Mouse (Mus musculus) CD8-positive naive resting alpha-beta T cell, adult 2 months (primary cell): ENCODE results near the gene Cd28.

ENCODE experiments used
- DNase-seq, 2 experiments: peaks; one replicate each; pipeline ENCODE4 v3.0.0; 2022; ENCODE audit warnings: low read depth in 2 of 2, low spot score in 2 of 2

Cd28 gene

DNA sequence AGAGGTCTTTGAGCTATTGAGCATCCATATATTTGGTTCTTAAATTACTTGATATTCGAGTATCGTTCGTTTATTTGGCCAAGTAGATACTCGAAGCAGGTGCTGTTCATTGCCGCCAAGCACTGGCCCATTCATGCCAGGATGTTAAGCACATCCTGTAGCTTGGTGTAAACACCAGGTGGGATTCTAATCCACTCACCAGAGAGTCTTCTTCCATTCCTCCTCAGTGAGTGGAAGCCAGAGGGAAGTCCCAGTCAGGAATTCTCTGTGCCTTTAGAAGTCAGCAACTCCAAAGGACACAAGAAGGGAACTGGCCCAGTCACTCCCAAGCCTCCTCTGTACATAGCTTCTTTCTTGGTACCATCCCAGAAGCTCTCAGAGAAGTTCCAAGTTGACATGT lies at the start of gene Cd28:
Cd28 (plus strand) TSS at position 234 of the 400 bp plus-strand sequence.
- DNase-seq: no peak

DNA sequence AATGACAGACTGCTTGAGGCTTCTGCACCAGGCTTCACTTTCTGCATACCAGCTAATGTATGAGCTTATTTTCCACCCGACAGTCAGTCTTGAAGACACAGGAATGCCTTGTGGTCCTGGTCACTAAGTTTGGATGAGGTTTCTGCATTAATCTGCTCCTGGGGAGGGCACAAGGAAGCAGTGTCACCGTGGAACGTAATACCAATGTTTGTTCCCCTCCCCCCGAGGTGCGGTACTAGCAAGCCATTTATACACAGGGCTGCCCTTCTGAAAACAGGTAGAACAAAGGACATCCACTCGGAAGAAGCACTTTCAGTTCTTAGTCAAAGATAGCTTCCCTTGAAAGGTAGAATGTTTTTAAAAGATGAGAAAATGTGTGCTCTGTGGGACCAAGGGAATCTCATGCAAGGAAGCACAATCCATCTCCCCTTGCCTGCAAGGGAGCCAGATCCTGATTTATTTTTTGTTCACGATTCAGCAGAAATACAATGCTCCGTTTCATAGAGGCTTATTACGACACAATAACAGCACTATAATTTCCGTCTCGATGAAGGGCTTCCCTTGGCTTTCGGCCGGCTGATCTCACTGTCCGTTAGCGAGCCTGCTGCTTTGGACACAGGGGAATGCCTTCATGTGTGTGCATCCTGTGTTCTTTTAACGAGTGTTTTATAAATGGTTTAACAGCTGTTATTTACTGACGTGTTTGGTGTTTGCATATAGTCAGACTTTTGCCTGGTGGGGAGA lies 48.6 kb upstream of the Cd28 start:
- DNase-seq: no peak

DNA sequence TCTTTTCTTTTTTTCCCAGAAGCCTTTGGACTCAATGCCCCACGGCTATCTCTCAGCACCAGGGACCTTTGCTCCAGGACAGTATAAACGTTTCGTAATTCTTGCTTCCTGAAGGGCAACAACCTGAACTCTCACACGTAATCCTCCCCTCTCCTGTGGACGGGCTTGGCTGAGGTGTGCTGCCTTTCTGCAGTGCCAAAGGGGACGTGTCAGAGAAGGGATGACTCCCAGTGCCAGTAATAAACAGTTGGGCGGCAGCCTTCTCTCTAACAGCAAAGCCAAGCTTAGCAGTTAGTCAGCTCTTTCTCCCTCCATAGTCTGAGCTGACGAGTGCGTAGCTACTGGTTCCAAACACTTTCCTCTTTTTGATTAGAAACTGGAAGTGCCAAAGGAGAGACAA lies 47.6 kb upstream of the Cd28 start:
- no peak for DNase-seq

GRCm38 (mm10) chr1:60669664-60670063 lies 46.9 kb upstream of the Cd28 start:
- no peak for DNase-seq

DNA sequence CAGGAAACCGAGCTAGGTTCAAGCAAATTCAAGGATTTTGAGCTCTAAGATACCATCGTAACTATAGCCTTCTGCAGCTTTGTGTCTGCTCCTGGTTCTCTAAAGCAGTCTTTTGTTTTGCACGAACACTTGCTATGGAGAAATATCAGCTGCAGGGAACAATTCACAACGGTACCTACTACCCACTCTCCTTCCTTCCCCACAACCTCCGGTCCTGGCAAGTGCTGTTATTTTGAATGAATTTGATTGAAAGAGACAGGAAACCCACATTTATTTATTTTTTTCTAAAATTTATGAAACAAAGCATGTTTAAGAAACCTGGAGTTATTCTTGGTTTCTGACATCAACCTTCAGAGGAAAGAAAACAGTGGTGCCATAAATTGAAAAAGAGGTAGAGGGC lies 46.4 kb upstream of the Cd28 start:
- DNase-seq: no peak

DNA sequence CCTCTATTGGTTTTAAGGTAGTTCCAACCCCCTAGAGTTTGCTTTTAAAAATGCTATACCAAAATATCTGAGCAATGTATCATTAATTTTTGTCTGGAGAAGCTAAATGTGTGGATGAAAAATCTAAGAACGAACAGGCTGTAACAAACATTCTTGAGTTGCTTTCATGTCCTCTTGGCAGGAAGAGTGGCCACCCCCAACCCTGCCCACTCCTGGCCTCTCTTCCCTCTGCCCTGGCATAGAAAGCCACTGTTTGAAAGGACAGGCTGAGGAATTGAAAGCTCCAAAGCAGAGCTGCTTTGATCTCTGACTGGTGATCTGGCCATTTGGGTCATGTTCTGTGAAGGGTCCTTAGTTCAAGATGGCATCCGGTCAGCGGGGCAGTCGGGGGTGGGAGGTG lies 32.8 kb upstream of the Cd28 start:
- no peak for DNase-seq

DNA sequence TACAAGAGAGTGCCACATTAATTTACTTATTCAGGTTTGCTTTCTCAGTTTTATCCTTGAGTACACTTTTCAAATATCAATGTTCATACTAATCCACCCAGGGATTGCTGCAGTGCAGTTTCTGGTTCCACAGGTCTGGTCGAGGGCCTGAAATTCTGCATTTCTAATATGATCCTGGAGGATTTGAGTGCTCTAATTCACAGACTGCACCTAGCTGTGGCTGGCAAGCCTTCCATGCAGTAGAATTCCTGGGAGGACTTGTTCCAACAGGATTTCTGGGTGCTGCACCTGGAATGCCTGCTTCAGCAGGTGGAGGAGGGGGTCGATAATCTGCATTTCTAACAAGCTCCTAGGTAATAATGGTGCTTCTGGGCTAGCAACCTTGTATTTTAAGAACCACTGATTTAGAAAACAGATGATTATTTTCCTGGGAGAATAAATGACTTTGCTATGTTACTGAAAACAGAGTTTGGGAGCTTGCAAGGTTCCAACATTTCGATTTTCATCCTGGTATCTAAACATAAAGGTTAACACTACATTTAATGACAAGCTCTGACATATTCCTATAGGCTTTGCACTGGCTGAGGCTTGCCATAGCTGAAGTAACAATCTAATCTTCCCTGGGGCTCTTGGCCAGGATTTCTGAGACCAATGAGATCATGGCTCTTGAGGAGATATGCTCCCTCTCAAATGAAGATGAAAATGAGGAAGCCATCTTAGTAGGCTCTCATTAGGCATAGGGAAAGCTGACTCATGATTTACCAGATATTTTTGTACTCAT lies 20.3 kb upstream of the Cd28 start:
- no peak for DNase-seq

DNA sequence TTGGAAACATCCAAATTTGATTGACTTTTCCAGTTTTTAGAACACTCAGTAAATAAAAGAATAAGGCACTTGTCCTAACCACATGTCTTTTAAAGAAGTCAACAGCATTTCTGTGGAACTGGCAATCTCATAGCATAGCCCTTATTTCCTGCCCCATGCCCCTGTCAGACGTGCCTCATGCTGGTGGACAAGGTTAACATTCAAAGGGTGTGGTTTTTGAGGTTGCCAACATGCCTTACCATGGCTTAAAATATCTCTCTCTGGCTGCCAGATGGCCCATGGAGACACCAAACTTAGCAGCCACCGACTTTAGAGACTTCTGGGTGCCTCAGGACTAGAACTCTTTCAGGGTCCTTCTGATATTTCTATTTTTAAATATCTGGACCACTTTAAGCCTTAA lies 14.0 kb upstream of the Cd28 start:
- peak in 1 of 2 experiments; percentile 15 for DNase-seq

DNA sequence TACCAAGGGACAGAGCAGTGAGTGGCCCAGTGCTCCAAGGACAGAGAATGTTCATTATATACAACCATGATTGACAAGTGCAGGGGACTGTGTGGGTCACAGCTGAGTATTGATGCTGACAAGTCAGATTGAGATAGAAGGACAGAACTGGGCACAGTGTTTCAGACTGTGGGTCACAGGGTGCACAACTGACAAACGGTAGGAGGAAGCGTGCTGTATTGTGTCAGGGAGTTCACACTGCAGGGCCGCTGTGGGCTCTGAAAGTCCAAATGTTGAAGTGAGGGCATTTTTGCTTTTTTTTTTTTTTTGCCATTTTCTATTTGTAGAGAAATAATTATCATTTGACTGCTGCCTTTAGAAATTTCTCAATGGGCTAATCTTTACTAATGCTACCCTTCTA lies 3.4 kb upstream of the Cd28 start:
- DNase-seq: no peak

DNA sequence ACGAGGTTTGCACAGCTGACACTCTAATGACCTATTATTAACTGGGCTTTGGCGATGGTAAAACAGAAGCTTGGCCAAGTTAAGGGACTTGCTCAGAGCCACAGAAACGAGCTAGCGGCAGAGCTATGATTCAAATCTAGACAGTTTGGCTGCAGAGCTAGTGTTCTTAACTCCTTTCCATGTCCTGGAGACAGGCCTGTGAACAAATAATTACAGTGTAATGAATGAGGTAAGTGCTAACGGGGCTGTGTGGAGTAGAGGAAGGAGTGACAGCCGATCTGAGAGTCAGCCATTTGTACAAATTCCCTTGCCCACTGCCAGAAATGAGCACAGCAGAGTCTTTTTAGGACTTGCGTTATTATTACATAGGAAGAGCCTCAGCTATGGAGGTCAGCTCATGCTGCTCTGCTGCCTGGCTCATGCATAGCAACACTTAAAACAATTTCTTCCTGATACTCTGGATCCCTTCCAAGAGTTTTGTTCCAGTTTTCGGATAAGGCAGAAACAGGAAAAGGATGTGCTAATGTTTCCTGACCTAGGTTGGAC lies 876 bp upstream of the Cd28 start:
- no peak for DNase-seq

- DNase-seq: no peak
Measured at GRCm38 (mm10) chr1:60718580-60718979, 2.0 kb downstream of the Cd28 start.

DNA sequence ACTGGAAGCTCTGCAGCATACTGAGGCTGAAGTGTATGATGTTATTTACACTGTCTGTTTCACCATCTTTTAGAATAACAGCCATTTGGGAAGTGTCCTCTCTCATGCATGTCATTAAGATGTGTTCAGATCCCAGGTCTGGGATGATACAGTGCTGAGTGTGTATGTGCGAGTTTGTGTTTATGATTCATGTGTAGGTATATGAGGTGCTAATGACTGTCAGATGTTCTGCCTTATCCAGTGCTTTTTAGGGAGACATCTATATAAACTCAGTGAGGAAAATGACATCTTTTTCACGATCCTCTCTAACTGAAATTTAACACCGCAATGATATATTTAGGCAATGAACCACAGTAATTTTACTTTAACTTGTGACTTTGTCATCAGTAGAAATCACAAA lies 7.0 kb downstream of the Cd28 start:
- no peak for DNase-seq

- DNase-seq: no peak
Measured at GRCm38 (mm10) chr1:60731940-60732339, 15.3 kb downstream of the Cd28 start.

GRCm38 (mm10) chr1:60735072-60735907 lies 18.7 kb downstream of the Cd28 start:
- no peak for DNase-seq

DNA sequence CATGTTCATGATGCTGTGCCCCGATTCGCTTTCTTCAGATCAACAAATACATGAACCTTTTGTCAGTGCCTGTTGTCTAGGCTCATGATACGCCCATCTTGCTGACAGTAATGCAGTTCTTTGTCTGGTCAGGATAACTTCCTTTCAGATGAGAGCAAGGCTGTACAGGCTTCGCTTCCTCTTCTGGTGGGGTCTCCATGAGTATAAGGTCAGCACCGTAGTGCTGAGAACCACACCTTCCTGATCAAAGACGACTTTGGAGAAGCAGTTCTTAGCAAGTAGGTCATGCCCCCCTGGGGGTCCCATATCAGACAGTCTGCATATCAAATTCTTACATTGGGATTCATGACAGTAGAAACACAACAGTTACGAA lies 19.3 kb downstream of the Cd28 start:
- no peak for DNase-seq

- no peak for DNase-seq
Measured at GRCm38 (mm10) chr1:60744266-60744665, 27.7 kb downstream of the Cd28 start.

GRCm38 (mm10) chr1:60745664-60746063 lies 29.1 kb downstream of the Cd28 start:
- no peak for DNase-seq

DNA sequence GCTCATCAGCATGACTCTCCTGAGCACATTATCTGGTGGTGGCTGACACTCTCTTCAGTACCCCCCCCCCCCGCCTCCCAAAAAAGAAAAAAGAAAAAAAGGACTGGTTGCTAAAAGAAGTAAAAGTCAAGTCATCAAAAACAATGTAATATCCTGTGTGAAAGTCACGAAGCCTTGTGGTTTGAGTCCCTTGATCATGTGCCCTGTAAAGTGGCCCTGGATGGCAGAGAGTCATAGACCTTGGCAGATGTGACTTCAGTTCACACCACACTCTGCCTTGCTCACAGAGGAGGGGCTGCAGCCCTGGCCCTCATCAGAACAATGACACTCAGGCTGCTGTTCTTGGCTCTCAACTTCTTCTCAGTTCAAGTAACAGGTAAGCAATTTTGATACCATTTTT lies 29.6 kb downstream of the Cd28 start:
- DNase-seq: peak; percentile 81

GRCm38 (mm10) chr1:60746856-60747255 lies 30.3 kb downstream of the Cd28 start:
- DNase-seq: no peak

DNA sequence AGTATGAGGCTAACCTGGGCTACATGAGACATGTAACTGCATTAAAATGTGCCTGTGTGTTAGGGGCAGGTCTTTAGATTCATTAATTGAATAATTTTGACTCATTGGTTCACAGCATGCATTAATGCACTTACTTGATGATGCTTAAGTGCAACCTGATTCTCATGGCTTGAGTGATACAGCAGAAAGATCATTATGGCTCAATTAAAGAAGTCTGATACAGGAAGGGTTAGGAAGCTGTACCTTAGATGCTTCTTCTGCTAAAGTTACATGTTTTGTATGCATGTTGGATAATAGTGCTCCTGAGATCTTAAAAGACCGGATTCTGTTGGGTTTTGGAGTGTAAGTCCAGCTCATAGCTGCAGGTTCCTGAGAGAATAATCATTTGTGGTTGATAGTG lies 31.7 kb downstream of the Cd28 start:
- DNase-seq: no peak

DNA sequence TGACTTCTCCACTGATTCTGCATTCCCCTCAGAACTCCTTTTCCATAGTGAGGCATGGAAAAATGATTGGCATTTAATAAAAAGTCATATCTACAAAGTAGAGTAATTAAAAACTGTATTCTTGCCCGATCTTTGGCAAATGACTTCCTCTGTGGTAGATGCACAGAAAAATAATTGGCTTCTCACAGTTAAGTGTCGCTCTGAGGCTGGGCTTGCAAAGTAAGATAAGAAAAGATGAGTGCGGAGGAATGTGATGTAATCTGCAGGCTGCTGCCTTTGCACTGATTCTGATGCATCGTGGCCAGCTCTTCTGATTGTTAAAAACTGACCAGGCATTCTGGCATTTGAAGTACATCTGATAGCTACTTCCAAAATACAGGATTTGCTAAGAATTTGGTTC lies 32.3 kb downstream of the Cd28 start:
- no peak for DNase-seq
